Mouse (Mus musculus) heart, embryonic 13.5 days (tissue): ENCODE results near the gene Tgfbr3. TPM values are rescaled to one million over a fixed set of nuclear protein-coding genes. Genes with fewer than 3 reads are reported as not detected.
A peak's percentile ranks its signal among the peaks of the same experiment; 100 is the strongest.

Source experiments
- ATAC-seq: fragments of 200-750 bp; cut with Nextera tagmentation; 2 replicates; pipeline ENCODE4 v1.8.0; 2017; ENCODE audit warnings: moderate TSS enrichment; ENCODE audit not compliant: insufficient number of reproducible peaks, low FRiP score, low TSS enrichment; ENCODE audit errors: extremely low read depth
- H3K27ac ChIP-seq: fragments of 300-500 bp; sonication (generic); replicated peaks from 2 replicates; pipeline ENCODE4 v1.5.1; 2015; ENCODE audit warnings: moderate library complexity, mild to moderate bottlenecking, inconsistent platforms
- H3K27me3 ChIP-seq: fragments of 300-500 bp; sonication (generic); replicated peaks from 2 replicates; pipeline ENCODE4 v1.6.1; 2015; ENCODE audit warnings: mild to moderate bottlenecking, inconsistent platforms
- H3K36me3 ChIP-seq: fragments of 300-500 bp; sonication (generic); 2 replicates; pipeline ENCODE4 v1.6.1; 2015; ENCODE audit warnings: mild to moderate bottlenecking, inconsistent platforms
- H3K4me1 ChIP-seq: fragments of 300-500 bp; sonication (generic); 2 replicates; pipeline ENCODE4 v1.6.1; 2015; ENCODE audit warnings: inconsistent platforms
- H3K4me2 ChIP-seq: fragments of 300-500 bp; sonication (generic); 2 replicates; pipeline ENCODE4 v1.6.1; 2015; ENCODE audit warnings: inconsistent platforms, mild to moderate bottlenecking, moderate library complexity
- H3K4me3 ChIP-seq: fragments of 300-500 bp; sonication (generic); 2 replicates; pipeline ENCODE4 v1.5.1; 2015; ENCODE audit warnings: moderate library complexity, mild to moderate bottlenecking, inconsistent platforms
- H3K9ac ChIP-seq: fragments of 300-500 bp; sonication (generic); 2 replicates; pipeline ENCODE4 v1.6.1; 2015; ENCODE audit warnings: inconsistent platforms, mild to moderate bottlenecking, moderate library complexity
- H3K9me3 ChIP-seq: fragments of 300-500 bp; sonication (generic); 2 replicates; pipeline ENCODE4 v1.6.1; 2016; ENCODE audit warnings: inconsistent platforms
- WGBS: fragments of 180-500 bp; shearing (Covaris S2); methylation state at CpG from one replicate; pipeline ENCODE4 v1.1.7; 2015; ENCODE audit warnings: mixed read lengths; 5-methylcytosine and 5-hydroxymethylcytosine counted together
- polyA plus RNA-seq: library from polyadenylated mRNA; unstranded; fragments of >200 nt; fragmentation: Nextera tagmentation; extraction: Ambion mirVana; gene quantifications from 2 replicates; pipeline ENCODE4 v1.2.1, GENCODE M21; 2015

Gene Tgfbr3
- polyA plus RNA-seq, 1 experiment from 2014 or later: 19.1 TPM

DNA sequence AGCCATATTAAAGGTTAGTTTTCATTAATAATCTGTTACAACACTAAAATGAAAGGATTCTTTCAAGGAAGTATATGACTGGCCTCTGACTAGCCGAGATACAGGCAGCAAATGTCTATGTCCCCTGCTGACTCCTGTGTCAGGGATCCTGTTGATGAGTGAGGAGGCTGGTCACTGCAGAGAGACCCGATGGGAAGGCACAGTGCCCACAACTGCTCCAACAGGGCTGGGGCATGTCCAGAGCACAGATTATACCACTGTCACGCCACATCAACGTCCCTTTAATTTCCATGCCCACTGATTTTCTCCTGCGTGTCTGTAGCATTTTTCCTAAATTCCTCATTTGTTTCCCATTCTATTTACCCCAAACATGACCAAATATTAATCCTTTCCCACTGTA lies 146.0 kb downstream of the Tgfbr3 start:
- H3K27me3 ChIP-seq: no peaks in the 10 kb centered on the region
- no peak overlapping the region for H3K9ac ChIP-seq
- H3K27ac ChIP-seq: no peak overlapping the region
- H3K4me2 ChIP-seq: no peak overlapping the region
- no peaks in the 10 kb centered on the region for H3K9me3 ChIP-seq
- H3K36me3 ChIP-seq: peaks cover 39% of the 10 kb centered on the region
- ATAC-seq: no peak
- H3K4me1 ChIP-seq: peaks cover 49% of the 10 kb centered on the region
- H3K4me3 ChIP-seq: no peak overlapping the region
- WGBS: 80% methylated on average over 5 of the region's 5 CpGs

DNA sequence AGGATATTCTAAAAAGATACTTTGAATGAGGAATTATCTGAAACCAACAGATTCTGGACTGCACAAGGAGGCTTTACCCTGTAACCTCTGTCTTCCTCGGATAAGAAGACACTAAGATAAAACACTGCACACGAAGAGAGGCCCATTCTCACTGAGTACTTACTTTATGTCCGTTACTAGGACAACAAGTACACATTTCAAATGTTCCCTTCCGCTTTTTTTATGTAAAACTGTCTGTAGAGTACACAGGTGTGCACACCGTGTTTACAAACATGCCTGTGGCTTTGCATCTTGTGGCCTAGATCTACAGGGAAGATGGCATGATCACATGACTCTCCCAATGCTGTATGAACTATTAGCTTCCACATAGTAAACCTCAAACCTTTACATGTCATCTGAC lies 146.6 kb downstream of the Tgfbr3 start:
- WGBS: 67% methylated on average over 5 of the region's 5 CpGs
- Histone ChIP-seq H3K4me1 (peaks cover 42% of the 10 kb centered on the region), H3K4me2 (no peak overlapping the region), H3K9ac (no peak overlapping the region), H3K27ac (no peak overlapping the region), H3K4me3 (no peak overlapping the region), H3K36me3 (peaks cover 41% of the 10 kb centered on the region), H3K9me3 (no peaks in the 10 kb centered on the region), H3K27me3 (no peaks in the 10 kb centered on the region)
- no peak for ATAC-seq

DNA sequence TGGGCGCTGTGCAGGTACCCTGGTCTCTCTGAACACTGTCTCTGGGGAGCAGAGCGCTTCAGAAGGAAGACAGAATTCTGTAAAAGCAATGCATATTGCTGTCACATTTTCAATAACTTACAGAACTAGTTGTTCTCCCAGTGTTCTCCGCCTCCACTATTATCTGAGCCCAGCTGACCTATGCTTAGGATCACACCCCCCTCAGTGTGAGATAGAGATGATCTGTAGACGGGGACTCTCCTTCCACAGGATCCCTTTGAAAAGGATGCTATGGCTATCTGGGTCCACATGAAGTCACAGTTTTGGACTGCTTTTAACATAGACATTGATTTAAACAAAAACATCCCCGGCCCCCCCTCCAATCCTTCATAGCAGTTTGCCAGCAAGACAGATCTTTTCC lies 148.1 kb downstream of the Tgfbr3 start:
- Histone ChIP-seq H3K9ac (no peak overlapping the region), H3K4me3 (no peak overlapping the region), H3K36me3 (peaks cover 53% of the 10 kb centered on the region), H3K9me3 (no peaks in the 10 kb centered on the region), H3K4me1 (peaks cover 31% of the 10 kb centered on the region), H3K27me3 (no peaks in the 10 kb centered on the region), H3K4me2 (no peak overlapping the region), H3K27ac (no peak overlapping the region)
- ATAC-seq: no peak
- 77% methylated on average over 5 of the region's 5 CpGs for WGBS

DNA sequence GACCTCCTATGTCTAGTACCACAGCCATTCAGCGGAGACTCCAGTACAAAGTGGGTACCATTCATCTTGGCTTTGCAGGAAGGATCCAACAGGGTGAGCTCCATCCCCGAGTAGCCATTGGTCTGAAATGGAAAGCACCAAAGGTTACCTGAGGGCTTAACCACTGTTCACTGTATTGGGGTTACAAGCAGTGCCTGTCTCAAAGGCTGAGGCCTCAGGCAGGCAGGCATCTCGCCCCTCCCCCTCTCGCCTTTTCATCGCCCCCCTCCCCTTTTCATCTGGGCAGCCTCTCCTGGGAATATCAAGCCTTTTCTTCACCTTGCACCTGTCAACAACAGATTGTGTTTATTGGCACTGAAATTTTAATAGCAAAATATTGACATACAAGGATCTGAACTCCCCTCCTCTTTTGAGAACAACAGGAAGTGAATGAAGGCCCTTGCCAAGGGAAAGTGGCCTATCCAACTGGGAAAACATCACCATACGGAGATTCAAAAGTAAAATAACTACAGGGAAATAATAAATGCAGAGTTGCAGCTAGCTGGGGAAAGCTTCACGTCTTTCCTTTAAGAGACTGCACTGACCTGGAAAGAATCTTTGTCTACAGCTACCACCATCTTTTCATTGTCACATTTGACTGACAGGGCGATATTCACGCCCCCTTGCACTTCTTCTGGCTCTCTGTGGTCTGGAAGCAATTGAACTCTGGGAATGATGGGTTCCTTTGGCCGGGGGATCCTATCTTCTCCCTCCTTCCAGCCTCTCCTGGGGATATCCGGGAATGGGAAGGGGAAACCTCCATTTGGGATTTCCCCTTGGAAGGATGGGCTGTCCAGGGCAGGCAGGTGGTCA lies 149.4 kb downstream of the Tgfbr3 start:
- no peak for ATAC-seq
- no peak overlapping the region for H3K9ac ChIP-seq
- H3K9me3 ChIP-seq: no peaks in the 10 kb centered on the region
- WGBS: 81% methylated on average over 11 of the region's 11 CpGs
- peaks cover 18% of the 10 kb centered on the region for H3K4me1 ChIP-seq
- peaks cover 60% of the 10 kb centered on the region for H3K36me3 ChIP-seq
- H3K27ac ChIP-seq: no peak overlapping the region
- no peak overlapping the region for H3K4me2 ChIP-seq
- no peak overlapping the region for H3K4me3 ChIP-seq
- H3K27me3 ChIP-seq: no peaks in the 10 kb centered on the region

DNA sequence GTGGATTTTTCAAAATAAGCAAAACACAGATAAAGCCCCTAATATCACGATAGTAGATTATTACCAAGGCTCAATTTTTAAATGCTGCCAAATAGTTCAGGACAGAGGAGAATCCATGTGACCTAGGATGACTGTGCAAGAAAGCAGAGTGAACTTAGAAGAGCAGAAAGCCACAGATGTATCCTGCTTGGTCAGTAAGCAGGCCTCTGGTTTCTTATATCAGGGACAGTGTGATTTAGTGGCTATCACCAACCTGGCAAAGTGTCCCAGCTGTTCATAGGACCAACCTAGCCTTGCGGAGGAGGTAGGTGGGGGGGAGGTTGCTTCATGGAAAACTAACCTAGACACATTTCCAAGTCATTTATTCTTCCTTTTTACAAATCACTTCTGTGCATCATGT lies 156.1 kb downstream of the Tgfbr3 start:
- peaks cover 42% of the 10 kb centered on the region for H3K4me1 ChIP-seq
- ATAC-seq: no peak
- H3K36me3 ChIP-seq: peaks cover 69% of the 10 kb centered on the region
- H3K27me3 ChIP-seq: no peaks in the 10 kb centered on the region
- H3K9ac ChIP-seq: no peak overlapping the region
- H3K4me2 ChIP-seq: no peak overlapping the region
- H3K4me3 ChIP-seq: no peak overlapping the region
- H3K9me3 ChIP-seq: no peaks in the 10 kb centered on the region
- H3K27ac ChIP-seq: no peak overlapping the region
- 82% methylated on average over 2 of the region's 2 CpGs for WGBS

DNA sequence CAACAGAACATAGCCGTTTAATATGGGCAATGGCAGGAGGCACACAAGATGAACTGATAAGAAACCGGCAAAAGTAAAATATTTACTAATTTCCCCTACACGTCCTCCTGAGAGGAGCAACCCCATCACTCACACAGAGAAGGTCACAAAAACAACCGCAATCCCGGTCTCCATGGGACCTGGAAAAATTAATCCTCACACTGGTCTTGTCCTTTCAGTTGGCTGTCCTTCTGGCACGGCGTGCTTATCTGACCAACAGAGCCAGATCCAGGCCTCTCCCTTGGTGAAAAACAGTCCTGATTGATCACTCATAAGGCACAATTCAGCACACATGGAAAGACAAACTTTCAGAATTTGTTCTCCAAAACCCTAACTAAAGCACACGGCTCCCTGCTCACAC lies 157.2 kb downstream of the Tgfbr3 start:
- Histone ChIP-seq H3K27ac (no peak overlapping the region), H3K9ac (no peak overlapping the region), H3K4me1 (peaks cover 52% of the 10 kb centered on the region), H3K36me3 (peaks cover 71% of the 10 kb centered on the region), H3K4me2 (no peak overlapping the region), H3K9me3 (no peaks in the 10 kb centered on the region), H3K27me3 (no peaks in the 10 kb centered on the region), H3K4me3 (no peak overlapping the region)
- no peak for ATAC-seq
- 59% methylated on average over 8 of the region's 8 CpGs for WGBS

DNA sequence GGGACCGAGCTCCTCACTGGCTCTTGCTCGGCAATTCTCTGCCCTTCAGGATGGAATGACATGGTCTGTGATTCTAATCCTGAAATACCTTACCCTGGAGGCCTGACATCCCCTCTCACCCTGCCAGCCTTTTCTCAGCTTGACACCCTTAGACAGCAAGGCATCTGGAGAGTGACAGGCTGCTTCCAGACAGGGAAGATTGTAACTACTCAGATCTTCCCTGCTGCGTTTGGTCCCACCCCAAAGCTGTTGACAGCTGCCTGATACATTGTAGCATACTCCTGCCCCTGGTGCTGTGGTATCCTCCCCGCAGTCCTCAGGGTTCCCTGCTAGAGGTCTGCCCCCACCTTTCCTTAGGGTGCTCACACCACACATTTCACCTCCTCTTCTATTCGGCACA lies 160.1 kb downstream of the Tgfbr3 start:
- Histone ChIP-seq H3K36me3 (peaks cover 51% of the 10 kb centered on the region), H3K4me3 (no peak overlapping the region), H3K27me3 (no peaks in the 10 kb centered on the region), H3K9me3 (no peaks in the 10 kb centered on the region), H3K9ac (no peak overlapping the region), H3K4me2 (no peak overlapping the region), H3K4me1 (peaks cover 78% of the 10 kb centered on the region), H3K27ac (peak overlapping the region; percentile 76)
- ATAC-seq: no peak
- 36% methylated on average over 5 of the region's 5 CpGs for WGBS

DNA sequence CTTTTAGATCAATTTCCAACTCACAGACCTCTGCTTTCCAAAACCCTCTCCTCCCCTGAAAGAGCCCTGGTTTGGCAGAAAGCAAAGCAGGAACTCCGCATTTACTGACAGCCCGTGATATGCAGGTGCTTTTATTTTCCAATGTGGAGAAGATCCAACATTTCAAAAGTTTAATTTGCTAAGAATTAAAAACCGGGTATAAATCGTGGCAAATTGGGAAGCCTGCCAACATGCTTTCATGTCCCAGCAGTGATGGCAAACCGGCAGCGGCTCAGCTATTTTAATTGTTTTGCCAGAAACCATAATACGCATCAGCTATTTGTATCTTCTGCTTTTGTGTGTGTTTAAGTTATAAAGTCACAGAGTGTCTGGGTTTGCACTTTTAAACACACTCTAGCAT lies 162.9 kb downstream of the Tgfbr3 start:
- 57% methylated on average over 7 of the region's 7 CpGs for WGBS
- H3K27ac ChIP-seq: no peak overlapping the region; the same call in 1 of the 2 replicates
- no peak overlapping the region for H3K4me3 ChIP-seq
- H3K9me3 ChIP-seq: no peaks in the 10 kb centered on the region
- ATAC-seq: no peak
- H3K27me3 ChIP-seq: no peaks in the 10 kb centered on the region
- H3K4me2 ChIP-seq: no peak overlapping the region
- peaks cover 77% of the 10 kb centered on the region for H3K4me1 ChIP-seq
- peaks cover 33% of the 10 kb centered on the region for H3K36me3 ChIP-seq
- no peak overlapping the region for H3K9ac ChIP-seq

DNA sequence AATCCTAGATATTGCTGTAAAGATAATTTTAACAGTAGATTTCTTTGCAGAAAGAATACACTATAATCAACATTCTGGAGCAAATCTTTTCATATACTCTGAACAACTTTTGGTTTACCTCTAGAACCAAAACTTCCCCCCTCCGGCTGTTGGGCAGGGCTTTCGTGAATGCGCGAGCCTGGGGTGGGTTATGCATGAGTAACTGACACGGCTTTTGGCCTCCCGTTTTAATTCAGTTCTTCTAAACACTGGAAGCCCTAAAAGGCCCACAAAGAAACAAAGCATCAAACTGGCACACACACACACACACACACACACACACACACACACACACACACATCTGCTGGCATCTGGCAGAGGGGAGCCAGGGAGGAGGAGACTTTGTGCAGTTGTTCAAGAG lies 164.3 kb downstream of the Tgfbr3 start:
- Histone ChIP-seq H3K9me3 (no peaks in the 10 kb centered on the region), H3K4me3 (no peak overlapping the region), H3K27me3 (no peaks in the 10 kb centered on the region), H3K27ac (peak overlapping the region; percentile 55; the same call in 1 of the 2 replicates), H3K4me2 (no peak overlapping the region), H3K4me1 (peaks cover 76% of the 10 kb centered on the region), H3K9ac (no peak overlapping the region), H3K36me3 (peaks cover 31% of the 10 kb centered on the region)
- WGBS: 75% methylated on average over 6 of the region's 6 CpGs
- no peak for ATAC-seq

DNA sequence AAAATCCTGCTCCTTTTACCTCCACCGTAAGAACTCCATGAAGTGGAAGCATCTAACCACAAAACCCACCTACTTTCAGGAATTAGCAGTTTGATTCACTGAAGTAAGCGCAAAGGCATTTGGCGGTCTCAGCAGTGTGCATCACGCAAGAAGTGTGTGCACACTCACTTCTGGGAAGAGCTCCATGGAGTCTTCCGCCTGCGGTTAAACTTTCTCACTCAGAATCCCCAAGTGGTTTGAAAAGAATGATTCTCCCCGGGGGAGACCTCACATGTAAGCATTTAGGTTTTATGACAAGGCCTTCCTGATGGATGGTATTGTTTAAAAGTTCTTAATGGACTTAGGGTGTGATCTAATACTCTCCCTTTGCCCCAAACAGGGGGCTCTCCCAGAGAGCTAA lies 164.9 kb downstream of the Tgfbr3 start:
- Histone ChIP-seq H3K9me3 (no peaks in the 10 kb centered on the region), H3K36me3 (peaks cover 32% of the 10 kb centered on the region), H3K27ac (peak overlapping the region; percentile 34; the same call in 1 of the 2 replicates), H3K9ac (no peak overlapping the region), H3K4me1 (peaks cover 75% of the 10 kb centered on the region), H3K4me3 (no peak overlapping the region), H3K27me3 (no peaks in the 10 kb centered on the region), H3K4me2 (no peak overlapping the region)
- 83% methylated on average over 7 of the region's 7 CpGs for WGBS
- ATAC-seq: no peak

DNA sequence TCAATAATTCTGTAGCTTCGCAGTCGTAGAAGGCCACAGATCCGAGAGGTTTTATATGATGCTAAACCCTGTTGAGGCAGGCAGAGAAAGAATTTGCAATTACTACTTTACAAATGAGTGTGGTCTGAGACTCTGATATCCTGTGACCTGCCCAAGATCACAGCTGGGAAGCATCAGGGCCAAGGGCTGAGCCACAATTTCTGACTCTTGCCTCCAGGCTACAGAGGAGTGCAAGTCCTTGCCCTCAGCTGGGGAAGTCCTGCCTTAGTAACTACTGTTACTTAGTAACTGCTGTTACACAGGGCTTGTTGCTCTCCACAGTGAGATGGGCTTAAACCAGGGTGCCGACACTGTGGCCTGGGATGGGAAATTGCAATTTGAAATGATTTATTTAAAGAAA lies 166.8 kb downstream of the Tgfbr3 start:
- Histone ChIP-seq H3K27me3 (no peaks in the 10 kb centered on the region), H3K4me3 (no peak overlapping the region), H3K4me1 (peaks cover 57% of the 10 kb centered on the region), H3K9me3 (no peaks in the 10 kb centered on the region), H3K36me3 (peaks cover 31% of the 10 kb centered on the region), H3K4me2 (no peak overlapping the region), H3K27ac (no peak overlapping the region), H3K9ac (no peak overlapping the region)
- no peak for ATAC-seq
- WGBS: 82% methylated on average over 4 of the region's 4 CpGs

DNA sequence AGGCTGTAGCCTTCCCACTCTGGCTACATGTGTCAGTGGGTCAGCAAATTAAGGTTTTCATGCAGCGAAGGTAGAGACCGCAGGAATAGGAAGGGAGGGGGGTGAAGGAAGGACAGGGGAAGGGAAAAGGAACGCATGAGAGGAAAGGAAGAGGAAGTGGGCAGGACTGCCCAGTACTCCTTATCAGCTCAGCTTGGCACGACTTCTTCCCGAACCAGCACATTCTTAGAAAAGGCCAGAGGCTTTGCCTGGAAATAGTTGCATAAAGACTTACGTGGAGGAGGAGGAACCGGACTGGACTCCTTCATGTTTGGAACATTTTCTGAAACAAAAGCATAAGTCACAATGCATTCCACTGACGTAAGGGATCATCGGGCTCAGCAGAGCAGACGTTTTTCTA lies 168.3 kb downstream of the Tgfbr3 start:
- WGBS: 54% methylated on average over 10 of the region's 10 CpGs
- no peaks in the 10 kb centered on the region for H3K9me3 ChIP-seq
- H3K36me3 ChIP-seq: peaks cover 40% of the 10 kb centered on the region
- no peak overlapping the region for H3K9ac ChIP-seq
- H3K4me1 ChIP-seq: peaks cover 45% of the 10 kb centered on the region
- no peak; the same call in 1 of the 2 replicates for ATAC-seq
- H3K4me3 ChIP-seq: no peak overlapping the region
- no peak overlapping the region for H3K4me2 ChIP-seq
- H3K27ac ChIP-seq: peak overlapping the region; percentile 70
- H3K27me3 ChIP-seq: no peaks in the 10 kb centered on the region
